In the genomic region with DNA sequence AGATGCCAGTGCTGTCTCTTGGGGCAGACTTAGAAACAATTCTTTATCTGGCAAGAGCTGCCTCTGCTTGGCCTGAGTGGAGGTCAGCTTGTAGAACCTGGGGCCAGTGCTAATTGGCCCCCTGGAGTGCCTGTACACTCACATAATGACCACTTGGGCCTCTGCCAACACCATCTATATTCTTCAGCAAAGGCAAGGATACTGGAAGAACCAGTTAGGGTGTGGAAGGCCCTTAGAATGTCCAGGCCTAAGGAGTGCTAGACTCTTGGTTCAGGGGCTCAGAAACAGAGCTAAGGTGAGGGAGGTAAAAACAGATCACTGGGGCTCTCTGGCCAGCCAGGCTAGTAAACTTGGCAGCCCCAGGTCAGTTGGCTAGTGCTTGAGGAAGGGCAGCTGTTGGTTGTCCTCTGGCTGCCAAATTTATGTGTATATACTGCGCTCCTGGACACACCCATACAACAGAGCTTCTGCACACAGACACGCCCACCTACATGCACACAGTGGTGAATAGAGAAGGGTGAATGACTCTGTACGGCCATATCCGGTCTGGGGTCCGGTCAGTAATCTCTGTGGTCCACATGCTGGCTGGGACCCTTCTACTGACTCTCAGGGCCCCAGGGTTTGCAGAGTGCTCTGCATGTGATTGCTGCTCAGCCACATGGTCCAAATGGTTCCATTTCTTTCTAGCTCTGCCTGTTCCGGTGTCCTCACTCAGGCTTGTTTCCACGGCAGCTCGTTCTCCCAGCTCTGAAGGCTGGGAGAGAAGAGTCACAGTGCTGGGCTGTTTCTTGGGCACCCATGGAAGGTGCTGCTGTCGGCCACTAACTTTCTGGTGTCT, we compare ENCODE assay signal across 10 mouse cellular contexts. TPM values are rescaled to one million over a fixed set of nuclear protein-coding genes. Genes with fewer than 3 reads are reported as not detected.
DNase-seq lines count a peak whose midpoint lies in the region; ATAC-seq and TF ChIP-seq lines count a peak whose summit lies in the region.
"Had no signal": no experiment of that assay in that cellular context is flagged by ENCODE, and none has a peak within 500 bp of the region (broad histone marks: within the 10 kb centered on the region; RNA-seq: fewer than 3 reads in every experiment).

No protein-coding gene starts in this region.

- WGBS in forebrain, embryonic 10.5 days = 80% methylated on average over 9 of the region's 9 CpGs
- WGBS in forebrain, embryonic 11.5 days = 71% methylated on average over 9 of the region's 9 CpGs
- 58% methylated on average over 9 of the region's 9 CpGs for WGBS in neural tube, embryonic 15.5 days
- WGBS in stomach, embryonic 15.5 days = 55% methylated on average over 9 of the region's 9 CpGs

- no peaks in the 10 kb centered on the region for H3K9me3 ChIP-seq in forebrain, embryonic 10.5 days
- no peaks in the 10 kb centered on the region for H3K9me3 ChIP-seq in forebrain, embryonic 11.5 days (ENCODE audit: control insufficient read depth, low read length)
- H3K9me3 ChIP-seq in neural tube, embryonic 15.5 days (replicated peaks) = no peaks in the 10 kb centered on the region
- no peaks in the 10 kb centered on the region for H3K9me3 ChIP-seq in stomach, embryonic 15.5 days
- H3K9me3 ChIP-seq: neural tube, embryonic 13.5 days had no signal

- no peak overlapping the region for H3K4me3 ChIP-seq in forebrain, embryonic 10.5 days
- no peak overlapping the region for H3K4me3 ChIP-seq in forebrain, embryonic 11.5 days (ENCODE audit: low read depth, low read length)
- no peak overlapping the region for H3K4me3 ChIP-seq in neural tube, embryonic 15.5 days (replicated peaks)
- H3K4me3 ChIP-seq in stomach, embryonic 15.5 days (replicated peaks) = no peak overlapping the region
- H3K4me3 ChIP-seq in layer of hippocampus, adult 2 months = no peak overlapping the region
- H3K4me3 ChIP-seq: neural tube, embryonic 13.5 days had no signal

- H3K27me3 ChIP-seq in forebrain, embryonic 10.5 days (ENCODE audit: poor library complexity, severe bottlenecking) = no peaks in the 10 kb centered on the region
- no peaks in the 10 kb centered on the region for H3K27me3 ChIP-seq in forebrain, embryonic 11.5 days (ENCODE audit: control insufficient read depth, insufficient read depth, low read length)
- no peaks in the 10 kb centered on the region for H3K27me3 ChIP-seq in neural tube, embryonic 15.5 days (replicated peaks)
- no peaks in the 10 kb centered on the region for H3K27me3 ChIP-seq in stomach, embryonic 15.5 days (replicated peaks)
- H3K27me3 ChIP-seq: neural tube, embryonic 13.5 days had no signal

- H3K27ac ChIP-seq in forebrain, embryonic 10.5 days = 0 out of 2 replicates have a peak overlapping the region, but pooled peaks have one; percentile 35
- H3K27ac ChIP-seq in forebrain, embryonic 11.5 days (ENCODE audit: low read depth, low read length) = no peak overlapping the region
- H3K27ac ChIP-seq in neural tube, embryonic 15.5 days (replicated peaks) = no peak overlapping the region
- peak overlapping the region; percentile 65 for H3K27ac ChIP-seq in stomach, embryonic 15.5 days
- no peak overlapping the region for H3K27ac ChIP-seq in layer of hippocampus, adult 2 months
- H3K27ac ChIP-seq: neural tube, embryonic 13.5 days had no signal

- H3K9ac ChIP-seq in forebrain, embryonic 11.5 days (ENCODE audit: low read length) = no peak overlapping the region
- no peak overlapping the region for H3K9ac ChIP-seq in neural tube, embryonic 15.5 days (replicated peaks)
- H3K9ac ChIP-seq in stomach, embryonic 15.5 days = no peak overlapping the region
- H3K9ac ChIP-seq: neural tube, embryonic 13.5 days had no signal

- TF ChIP-seq CTCF in layer of hippocampus, adult 2 months (conservative IDR thresholded peaks at IDR 0.05) = no peak

- DNase-seq in forebrain, embryonic 10.5 days (ENCODE audit: extremely low spot score, low spot score) = no peak
- no peak for DNase-seq in forebrain, embryonic 11.5 days (ENCODE audit: low spot score)
- DNase-seq in neural tube, embryonic 10.5 days (ENCODE audit: extremely low spot score, low spot score) = no peak
- peak; percentile 60 for DNase-seq in kidney, postnatal 14 days
- no peak for DNase-seq in layer of hippocampus, adult 2 months (ENCODE audit: low spot score in 2 of 2)
- DNase-seq in adrenal gland, adult (ENCODE audit: inconsistent age in 2 of 2, low spot score in 1 of 2) = no peak
- DNase-seq: adrenal gland, postnatal 14 days had no signal

- no peak for ATAC-seq in forebrain, embryonic 11.5 days (replicated peaks; ENCODE audit: low FRiP score)
- peak; percentile 28; the same call in 1 of the 2 replicates for ATAC-seq in neural tube, embryonic 15.5 days (ENCODE audit: low FRiP score)
- ATAC-seq in stomach, embryonic 15.5 days (ENCODE audit: insufficient read depth, low FRiP score, low read depth) = peak; percentile 70

- no peak overlapping the region for H3K4me2 ChIP-seq in forebrain, embryonic 11.5 days (ENCODE audit: low read depth, low read length, severe bottlenecking)
- H3K4me2 ChIP-seq in neural tube, embryonic 15.5 days = no peak overlapping the region
- no peak overlapping the region for H3K4me2 ChIP-seq in stomach, embryonic 15.5 days
- H3K4me2 ChIP-seq: neural tube, embryonic 13.5 days had no signal

- no peaks in the 10 kb centered on the region for H3K36me3 ChIP-seq in forebrain, embryonic 10.5 days (replicated peaks)
- H3K36me3 ChIP-seq in forebrain, embryonic 11.5 days (ENCODE audit: control insufficient read depth, insufficient read depth, low read length) = no peaks in the 10 kb centered on the region
- no peaks in the 10 kb centered on the region for H3K36me3 ChIP-seq in neural tube, embryonic 15.5 days
- H3K36me3 ChIP-seq in stomach, embryonic 15.5 days = no peaks in the 10 kb centered on the region
- H3K36me3 ChIP-seq: neural tube, embryonic 13.5 days had no signal

- H3K4me1 ChIP-seq in forebrain, embryonic 10.5 days = peaks cover 16% of the 10 kb centered on the region
- H3K4me1 ChIP-seq in forebrain, embryonic 11.5 days (replicated peaks; ENCODE audit: control insufficient read depth, insufficient read depth, low read length) = 0 out of 2 replicates have a peak, but pooled peaks cover 2% of the 10 kb centered on the region
- peaks cover 4% of the 10 kb centered on the region; the same call in 1 of the 2 replicates for H3K4me1 ChIP-seq in neural tube, embryonic 15.5 days
- H3K4me1 ChIP-seq in stomach, embryonic 15.5 days = peaks cover 7% of the 10 kb centered on the region

RNA-seq across cellular contexts. Expression of a gene that starts 22.4 kb away (rescaled TPM):
- polyA plus RNA-seq in forebrain, embryonic 10.5 days (2016; fragmentation: Nextera tagmentation; extraction: Ambion mirVana) = 0.06 and 0.25 TPM in 2 replicates
- polyA plus RNA-seq in forebrain, embryonic 11.5 days (2014; fragmentation: Nextera tagmentation; extraction: Ambion mirVana) = 0.17 and 0.24 TPM in 2 replicates
- 0.35 and 0.54 TPM in 2 replicates for polyA plus RNA-seq in neural tube, embryonic 15.5 days (2015; fragmentation: Nextera tagmentation; extraction: Ambion mirVana)
- polyA plus RNA-seq in stomach, embryonic 15.5 days (2015; fragmentation: Nextera tagmentation; extraction: Ambion mirVana) = 2.3 and 2.4 TPM in 2 replicates
- total RNA-seq in layer of hippocampus, adult 2 months (2021) = 1 to 10 TPM; 2.1 to 2.4 TPM

Comparison
In these comparisons a context has a peak if more than half of its experiments do, and no peak if none do; other contexts are left out.
1. H3K27ac ChIP-seq: peak in forebrain, embryonic 10.5 days (single experiment) and stomach, embryonic 15.5 days (single experiment); none in forebrain, embryonic 11.5 days (single experiment), neural tube, embryonic 15.5 days (single experiment) and layer of hippocampus, adult 2 months (single experiment).